In genomic region chr5:138255353-138256093, GRCm38 (mm10) we compare ENCODE assay signal across 8 mouse cellular contexts. TPM values are rescaled to one million over a fixed set of nuclear protein-coding genes. Genes with fewer than 3 reads are reported as not detected.
A peak's percentile ranks its signal among the peaks of the same experiment; 100 is the strongest.
DNase-seq lines count a peak whose midpoint lies in the region; ATAC-seq and TF ChIP-seq lines count a peak whose summit lies in the region.

Lamtor4 (plus strand) TSS chr5:138255482.

- ATAC-seq in heart, embryonic 11.5 days (replicated peaks; ENCODE audit: insufficient number of reproducible peaks, low FRiP score, low TSS enrichment): peak; percentile 99
- peak; percentile 100 for ATAC-seq in kidney, embryonic 16.5 days (ENCODE audit: low FRiP score, low TSS enrichment)

- peak within 1 kb of the TSS; percentile 87 for H3K4me2 ChIP-seq in heart, embryonic 11.5 days
- H3K4me2 ChIP-seq in kidney, embryonic 16.5 days (replicated peaks; ENCODE audit: low read depth, low read length): peak within 1 kb of the TSS; percentile 76
- H3K4me2 ChIP-seq in myocyte (ENCODE audit: low read depth): peak within 1 kb of the TSS; percentile 92

- peaks cover 53% of the 10 kb centered on the region for H3K4me1 ChIP-seq in erythroblast, embryonic 14.5 days (ENCODE audit: control insufficient read depth)
- peaks cover 30% of the 10 kb centered on the region for H3K4me1 ChIP-seq in heart, embryonic 11.5 days (ENCODE audit: control insufficient read depth, insufficient read depth, low read length)
- H3K4me1 ChIP-seq in kidney, embryonic 16.5 days (ENCODE audit: insufficient read depth, low read length): peaks cover 11% of the 10 kb centered on the region
- H3K4me1 ChIP-seq in liver, adult 2 months (ENCODE audit: control insufficient read depth, insufficient read depth, low read length): peaks cover 4% of the 10 kb centered on the region

- TF ChIP-seq POLR2A in brain, embryonic 14.5 days (IDR thresholded peaks at IDR 0.05; ENCODE audit: borderline replicate concordance, extremely low read depth, insufficient read depth, insufficient read length, poor library complexity, severe bottlenecking): peak; percentile 28; the same call in 1 of the 2 replicates
- TF ChIP-seq POLR2A in liver, adult 2 months (IDR thresholded peaks at IDR 0.05; ENCODE audit: extremely low read depth, insufficient read depth, low read length): peak; percentile 69
- TF ChIP-seq POLR2A in myocyte (IDR thresholded peaks at IDR 0.05; ENCODE audit: insufficient read length, low read depth): peak; percentile 94

- no peaks in the 10 kb centered on the region for H3K27me3 ChIP-seq in C2C12 (ENCODE audit: control insufficient read depth, insufficient read depth, insufficient read length)
- H3K27me3 ChIP-seq in erythroblast, embryonic 14.5 days (ENCODE audit: control insufficient read depth): no peaks in the 10 kb centered on the region
- H3K27me3 ChIP-seq in heart, embryonic 11.5 days (ENCODE audit: control insufficient read depth, insufficient read depth, low read length): no peaks in the 10 kb centered on the region
- H3K27me3 ChIP-seq in kidney, embryonic 16.5 days (ENCODE audit: insufficient read depth, low read length): no peaks in the 10 kb centered on the region
- H3K27me3 ChIP-seq in liver, adult 2 months (ENCODE audit: control insufficient read depth, insufficient read depth, low read length): no peaks in the 10 kb centered on the region
- H3K27me3 ChIP-seq in myocyte (ENCODE audit: control insufficient read depth, insufficient read depth, insufficient read length): no peaks in the 10 kb centered on the region
- no peaks in the 10 kb centered on the region for H3K27me3 ChIP-seq in splenic B cell, adult 2 months (ENCODE audit: control insufficient read depth, insufficient read depth, low read length, poor library complexity, severe bottlenecking)

- peak within 1 kb of the TSS; percentile 56 for H3ac ChIP-seq in C2C12 (ENCODE audit: control insufficient read depth, insufficient read length, low read depth)
- peak within 1 kb of the TSS; percentile 46 for H3ac ChIP-seq in myocyte (ENCODE audit: control insufficient read depth, insufficient read length)

- H3K27ac ChIP-seq in heart, embryonic 11.5 days (ENCODE audit: low read depth, low read length): peak within 1 kb of the TSS; percentile 84
- peak within 1 kb of the TSS; percentile 82 for H3K27ac ChIP-seq in kidney, embryonic 16.5 days (ENCODE audit: low read length)
- H3K27ac ChIP-seq in liver, adult 2 months (replicated peaks; ENCODE audit: insufficient read depth, low read depth, low read length): peak within 1 kb of the TSS; percentile 72

- H3K36me3 ChIP-seq in C2C12 (ENCODE audit: control insufficient read depth, insufficient read depth) (peaks cover 3% of the 10 kb centered on the region), myocyte (ENCODE audit: control insufficient read depth, insufficient read depth) (no peaks in the 10 kb centered on the region)
- H3K36me3 ChIP-seq in erythroblast, embryonic 14.5 days (ENCODE audit: control insufficient read depth): peaks cover 30% of the 10 kb centered on the region
- H3K36me3 ChIP-seq in heart, embryonic 11.5 days (ENCODE audit: control insufficient read depth, insufficient read depth, low read length): peaks cover 3% of the 10 kb centered on the region; the same call in 1 of the 2 replicates
- H3K36me3 ChIP-seq in kidney, embryonic 16.5 days (ENCODE audit: insufficient read depth, low read length): peaks cover 20% of the 10 kb centered on the region
- H3K36me3 ChIP-seq in liver, adult 2 months (ENCODE audit: control insufficient read depth, insufficient read depth, low read length): no peaks in the 10 kb centered on the region
- peaks cover 5% of the 10 kb centered on the region for H3K36me3 ChIP-seq in splenic B cell, adult 2 months (ENCODE audit: control insufficient read depth, insufficient read depth, low read length, poor library complexity, severe bottlenecking)

- H3K79me2 ChIP-seq in C2C12 (ENCODE audit: control insufficient read depth, insufficient read depth) (no peaks in the 10 kb centered on the region), myocyte (ENCODE audit: control insufficient read depth, insufficient read depth) (no peaks in the 10 kb centered on the region)
- H3K79me2 ChIP-seq in liver, adult 2 months (ENCODE audit: control insufficient read depth, insufficient read depth, low read length): no peaks in the 10 kb centered on the region

- no peaks in the 10 kb centered on the region for H3K79me3 ChIP-seq in C2C12 (ENCODE audit: low read depth)

- TF ChIP-seq CTCF in C2C12 (IDR thresholded peaks at IDR 0.05; ENCODE audit: control insufficient read depth, insufficient read depth, insufficient read length): no peak
- TF ChIP-seq CTCF in brain, embryonic 14.5 days (IDR thresholded peaks at IDR 0.05; ENCODE audit: borderline replicate concordance, extremely low read depth, insufficient read depth, insufficient read length): peak; percentile 17; the same call in 1 of the 2 replicates
- peak; percentile 35 for TF ChIP-seq CTCF in liver, adult 2 months (IDR thresholded peaks at IDR 0.05; ENCODE audit: low read depth, low read length)

- H3K4me3 ChIP-seq in C2C12 (ENCODE audit: insufficient read depth, poor library complexity, severe bottlenecking) (peak within 1 kb of the TSS; percentile 52), myocyte (peak within 1 kb of the TSS; percentile 76)
- H3K4me3 ChIP-seq in erythroblast, embryonic 14.5 days (replicated peaks): peak within 1 kb of the TSS; percentile 77
- H3K4me3 ChIP-seq in heart, embryonic 11.5 days (ENCODE audit: low read depth, low read length): peak within 1 kb of the TSS; percentile 78
- peak within 1 kb of the TSS; percentile 74 for H3K4me3 ChIP-seq in kidney, embryonic 16.5 days (ENCODE audit: low read length)
- H3K4me3 ChIP-seq in liver, adult 2 months (ENCODE audit: insufficient read depth, low read depth, low read length): peak within 1 kb of the TSS; percentile 74

- WGBS in heart, embryonic 11.5 days (ENCODE audit: insufficient replicate concordance): under 1% methylated on average over 38 of the region's 38 CpGs
- under 1% methylated on average over 38 of the region's 38 CpGs for WGBS in kidney, embryonic 16.5 days
- under 1% methylated on average over 38 of the region's 38 CpGs for WGBS in liver, adult 2 months

- peak within 1 kb of the TSS; percentile 77 for H3K9ac ChIP-seq in heart, embryonic 11.5 days (ENCODE audit: low read depth, low read length)
- H3K9ac ChIP-seq in kidney, embryonic 16.5 days (replicated peaks; ENCODE audit: low read length): peak within 1 kb of the TSS; percentile 78
- H3K9ac ChIP-seq in liver, adult 2 months (ENCODE audit: low read depth, low read length): peak within 1 kb of the TSS; percentile 84

- DNase-seq in brain, embryonic 14.5 days (ENCODE audit: low read depth): peak; percentile 99
- peak; percentile 95 for DNase-seq in liver, adult 2 months (ENCODE audit: extremely low read depth, low read depth, low spot score)
- peak; percentile 96 for DNase-seq in splenic B cell, adult 2 months (ENCODE audit: low read depth, low spot score)

- H3K9me3 ChIP-seq in erythroblast, embryonic 14.5 days (ENCODE audit: control insufficient read depth, low read length): no peaks in the 10 kb centered on the region; the same call in 1 of the 2 replicates
- H3K9me3 ChIP-seq in heart, embryonic 11.5 days (replicated peaks; ENCODE audit: control insufficient read depth, low read length): no peaks in the 10 kb centered on the region
- 0 out of 2 replicates have a peak, but pooled peaks cover 4% of the 10 kb centered on the region for H3K9me3 ChIP-seq in kidney, embryonic 16.5 days (ENCODE audit: low read length)

TF ChIP-seq in C2C12, 6 proteins besides CTCF, POLR2A, EP300 and RAD21:
- TF ChIP-seq MAX (IDR thresholded peaks at IDR 0.05) (peak; percentile 8), CEBPB (IDR thresholded peaks at IDR 0.05; ENCODE audit: low read depth) (no peak), MYOG (IDR thresholded peaks at IDR 0.05; ENCODE audit: control insufficient read depth, extremely low read depth, insufficient read length) (no peak), FOSL1 (IDR thresholded peaks at IDR 0.05; ENCODE audit: insufficient read depth, low read length, poor library complexity, severe bottlenecking) (no peak), MYOD1 (IDR thresholded peaks at IDR 0.05; ENCODE audit: control insufficient read depth, insufficient read length, low read depth) (no peak), USF1 (IDR thresholded peaks at IDR 0.05; ENCODE audit: low read depth) (peak; percentile 87)

TF ChIP-seq in myocyte, 11 proteins besides CTCF, POLR2A, EP300 and RAD21:
- TF ChIP-seq REST (IDR thresholded peaks at IDR 0.05; ENCODE audit: insufficient read depth, insufficient read length) (no peak), USF1 (IDR thresholded peaks at IDR 0.05; ENCODE audit: low read depth) (peak; percentile 90), CEBPB (IDR thresholded peaks at IDR 0.05; ENCODE audit: insufficient read depth, poor library complexity, severe bottlenecking) (no peak), SRF (IDR thresholded peaks at IDR 0.05; ENCODE audit: control insufficient read depth, insufficient read length, low read depth) (no peak), MAX (IDR thresholded peaks at IDR 0.05; ENCODE audit: low read depth) (no peak), TCF3 (IDR thresholded peaks at IDR 0.05; ENCODE audit: insufficient read length, low read depth) (no peak), POLR2AphosphoS2 (IDR thresholded peaks at IDR 0.05; ENCODE audit: insufficient read length, low read depth) (peak; percentile 83), MYOG (IDR thresholded peaks at IDR 0.05; ENCODE audit: control insufficient read depth in 1 of 3, insufficient read depth in 1 of 3, insufficient read length in 2 of 3, low read depth in 2 of 3) (peak in 1 of 3 experiments; percentile 21), MYOD1 (IDR thresholded peaks at IDR 0.05; ENCODE audit: control insufficient read depth in 1 of 3, insufficient read length in 2 of 3, low read depth in 2 of 3) (peak in 2 of 3 experiments; percentile 7 to 13), TCF12 (IDR thresholded peaks at IDR 0.05; ENCODE audit: insufficient read depth, poor library complexity, severe bottlenecking) (no peak), E2F4 (IDR thresholded peaks at IDR 0.05; ENCODE audit: insufficient read depth) (no peak)

RNA-seq across cellular contexts. Expression of gene Lamtor4, which starts in this region (rescaled TPM):
- 72.8 TPM for polyA plus RNA-seq in C2C12 (2012; fragmentation: generic; extraction: Trizol)
- 120 and 151 TPM in 2 replicates for polyA plus RNA-seq in brain, embryonic 14.5 days (2012; rRNA removed)
- polyA plus RNA-seq in erythroblast, embryonic 14.5 days (2012): 2.2 and 2.3 TPM in 2 replicates
- polyA plus RNA-seq in heart, embryonic 11.5 days (2014; fragmentation: Nextera tagmentation; extraction: Ambion mirVana): 71.8 and 74.4 TPM in 2 replicates
- polyA plus RNA-seq in kidney, embryonic 16.5 days (2015; fragmentation: Nextera tagmentation; extraction: Ambion mirVana): 61.2 and 70.0 TPM in 2 replicates
- total RNA-seq in liver, adult 2 months (2014; rRNA removed): 99.9 and 105 TPM in 2 replicates
- polyA plus RNA-seq in liver, adult 2 months (2012; rRNA removed): 177 and 206 TPM in 2 replicates
- 97.7 TPM for polyA plus RNA-seq in myocyte (2012; fragmentation: generic; extraction: Trizol)

Comparison
In these comparisons a context has a peak if more than half of its experiments do, and no peak if none do; other contexts are left out.
1. Peak in every context shown above with its lines: DNase-seq, ATAC-seq, H3K4me3 ChIP-seq and H3K27ac ChIP-seq.
2. RNA of gene Lamtor4 (polyA plus RNA-seq): 177 to 206 TPM in liver, adult 2 months, 120 to 151 TPM in brain, embryonic 14.5 days, 97.7 TPM in myocyte (single experiment), 71.8 to 74.4 TPM in heart, embryonic 11.5 days, 72.8 TPM in C2C12 (single experiment) and 61.2 to 70.0 TPM in kidney, embryonic 16.5 days; 2.2 to 2.3 TPM in erythroblast, embryonic 14.5 days; every median in the first group is over 10 times any median in the second.
3. POLR2A ChIP-seq: peak in every context shown above with its lines; median percentile 94 in myocyte; 69 in liver, adult 2 months; 28 in brain, embryonic 14.5 days.